Mouse (Mus musculus): ENCODE results near the gene Phxr2. TPM values are rescaled to one million over a fixed set of nuclear protein-coding genes. Genes with fewer than 3 reads are reported as not detected.
A peak's percentile ranks its signal among the peaks of the same experiment; 100 is the strongest.

Gene Phxr2
- polyA plus RNA-seq (2015; fragmentation: Nextera tagmentation; extraction: Ambion mirVana): 0.14 TPM in 1 of 2 replicates, not detected in the other

DNA sequence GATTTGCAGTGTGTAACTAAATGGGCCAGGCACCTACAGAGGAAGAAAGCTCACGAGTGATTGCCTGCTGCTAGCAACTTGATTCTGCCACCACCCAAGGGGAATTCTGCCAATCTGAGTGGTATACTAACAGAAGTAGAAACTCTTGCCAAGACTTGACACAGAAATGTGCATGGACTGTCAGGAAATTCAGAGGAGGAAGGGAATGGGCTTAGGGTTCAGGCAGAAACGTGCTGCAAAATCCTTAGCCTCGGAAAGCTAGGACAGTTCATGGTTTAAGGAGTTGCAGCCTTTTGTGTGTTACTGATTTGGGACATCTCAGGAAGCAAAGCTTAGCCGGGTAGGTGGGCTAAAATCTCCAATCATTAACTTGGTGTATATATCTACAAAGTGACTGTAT lies at the start of gene Phxr2:
Phxr2 (minus strand) TSS at position 101 of the 400 bp plus-strand sequence.
- no peak for ATAC-seq
- no peaks in the 10 kb centered on the region for H3K9me3 ChIP-seq (ENCODE audit: control insufficient read depth, low read length)
- no peak within 1 kb of the TSS for H3K4me3 ChIP-seq (ENCODE audit: low read length)
- H3K9ac ChIP-seq (ENCODE audit: low read depth, low read length): no peak within 1 kb of the TSS
- peaks cover 3% of the 10 kb centered on the region; the same call in 1 of the 2 replicates for H3K4me1 ChIP-seq (ENCODE audit: control insufficient read depth, insufficient read depth, low read depth, low read length)
- WGBS: 79% methylated on average over 4 of the region's 4 CpGs
- no peak within 1 kb of the TSS for H3K27ac ChIP-seq (ENCODE audit: low read depth, low read length)
- no peak within 1 kb of the TSS for H3K4me2 ChIP-seq (ENCODE audit: low read length)
- no peaks in the 10 kb centered on the region for H3K27me3 ChIP-seq (replicated peaks; ENCODE audit: control insufficient read depth, insufficient read depth, low read length)
- no peaks in the 10 kb centered on the region for H3K36me3 ChIP-seq (ENCODE audit: control insufficient read depth, insufficient read depth, low read length)

DNA sequence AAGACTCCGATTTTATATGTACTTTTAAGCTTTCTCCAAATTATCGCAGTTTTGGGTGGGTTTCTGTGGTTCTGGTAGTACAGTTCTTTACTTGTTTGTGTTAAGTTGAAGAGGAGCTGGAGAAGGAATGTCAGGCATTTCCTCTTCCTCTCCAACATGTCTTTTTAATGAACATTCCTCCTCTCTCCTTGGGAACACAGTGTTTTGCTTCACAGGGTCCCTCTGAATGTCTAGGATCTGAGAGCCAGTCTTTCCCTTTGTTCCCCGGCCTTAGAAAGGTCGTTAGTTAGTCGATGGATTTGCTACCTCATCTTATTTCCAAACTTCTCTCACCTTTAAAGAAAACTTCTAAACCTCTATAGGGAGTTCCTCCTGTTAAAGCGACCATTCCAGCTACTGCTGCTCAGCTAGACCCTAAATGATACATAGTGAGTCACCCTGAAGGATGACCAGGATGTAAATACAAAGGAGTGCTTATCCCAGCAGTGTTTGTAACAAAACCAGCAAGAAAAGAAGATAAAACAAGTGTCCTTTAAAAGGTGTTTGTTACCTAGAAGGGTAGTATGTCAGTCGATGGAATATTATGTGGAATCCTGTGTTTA lies 46.9 kb upstream of the Phxr2 start:
- H3K4me1 ChIP-seq (ENCODE audit: control insufficient read depth, insufficient read depth, low read depth, low read length): peaks cover 5% of the 10 kb centered on the region
- H3K27ac ChIP-seq (ENCODE audit: low read depth, low read length): no peak overlapping the region
- no peak overlapping the region for H3K9ac ChIP-seq (ENCODE audit: low read depth, low read length)
- 45% methylated on average over 7 of the region's 7 CpGs for WGBS
- H3K4me3 ChIP-seq (ENCODE audit: low read length): no peak overlapping the region
- ATAC-seq: no peak
- no peaks in the 10 kb centered on the region for H3K36me3 ChIP-seq (ENCODE audit: control insufficient read depth, insufficient read depth, low read length)
- no peak overlapping the region for H3K4me2 ChIP-seq (ENCODE audit: low read length)
- H3K27me3 ChIP-seq (replicated peaks; ENCODE audit: control insufficient read depth, insufficient read depth, low read length): no peaks in the 10 kb centered on the region
- no peaks in the 10 kb centered on the region for H3K9me3 ChIP-seq (ENCODE audit: control insufficient read depth, low read length)

DNA sequence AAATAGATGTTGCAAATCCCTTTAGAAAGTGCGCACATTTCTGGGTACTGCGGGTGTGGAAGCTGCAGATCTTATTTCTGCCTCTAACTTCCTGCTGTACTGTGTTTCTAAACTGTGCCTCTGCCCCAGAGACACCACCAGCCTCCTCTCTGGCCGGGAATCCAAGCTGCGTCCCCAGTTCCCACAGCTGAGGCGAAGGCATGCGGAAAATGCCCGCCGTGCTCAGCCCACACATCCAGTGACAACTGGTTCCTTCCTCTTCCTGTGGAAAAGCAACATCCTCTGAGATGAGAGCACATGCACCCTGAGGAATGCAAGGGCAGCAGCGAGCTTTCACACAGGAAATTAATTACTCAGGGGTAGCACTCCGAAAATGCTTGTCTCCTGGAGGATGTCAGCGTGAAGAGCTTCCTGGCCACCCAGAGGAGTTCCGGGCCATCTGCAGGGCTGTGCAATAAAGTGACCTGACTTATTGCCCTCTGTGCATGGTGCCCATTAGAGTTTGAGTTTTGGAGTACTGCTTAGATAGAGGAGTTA lies 45.9 kb upstream of the Phxr2 start:
- Histone ChIP-seq H3K4me3 (ENCODE audit: low read length) (no peak overlapping the region), H3K9ac (ENCODE audit: low read depth, low read length) (no peak overlapping the region), H3K36me3 (ENCODE audit: control insufficient read depth, insufficient read depth, low read length) (no peaks in the 10 kb centered on the region), H3K27ac (ENCODE audit: low read depth, low read length) (peak overlapping the region; percentile 36), H3K27me3 (replicated peaks; ENCODE audit: control insufficient read depth, insufficient read depth, low read length) (no peaks in the 10 kb centered on the region), H3K4me1 (ENCODE audit: control insufficient read depth, insufficient read depth, low read depth, low read length) (peaks cover 5% of the 10 kb centered on the region), H3K4me2 (ENCODE audit: low read length) (peak overlapping the region; percentile 8; the same call in 1 of the 2 replicates), H3K9me3 (ENCODE audit: control insufficient read depth, low read length) (no peaks in the 10 kb centered on the region)
- ATAC-seq: peak; percentile 87
- WGBS: 20% methylated on average over 12 of the region's 12 CpGs

DNA sequence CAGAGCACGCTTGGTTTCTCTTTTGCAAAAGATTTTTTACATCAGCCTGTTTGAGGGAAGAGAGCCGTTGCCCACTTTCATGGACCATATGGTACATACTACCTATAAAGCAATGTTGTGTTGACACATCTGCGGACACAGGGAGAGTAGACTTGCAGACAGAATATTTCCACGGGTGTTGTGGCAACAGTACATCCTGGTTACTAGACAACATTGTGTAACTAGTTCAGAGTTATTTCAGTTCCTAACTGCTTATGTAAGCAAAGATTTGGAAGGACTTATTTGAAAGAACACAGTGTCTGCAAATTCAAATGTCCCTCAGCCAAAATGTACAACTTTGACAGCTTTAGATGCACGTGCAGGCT lies 43.6 kb upstream of the Phxr2 start:
- H3K27ac ChIP-seq (ENCODE audit: low read depth, low read length): no peak overlapping the region
- no peaks in the 10 kb centered on the region for H3K9me3 ChIP-seq (ENCODE audit: control insufficient read depth, low read length)
- H3K4me2 ChIP-seq (ENCODE audit: low read length): no peak overlapping the region
- H3K27me3 ChIP-seq (replicated peaks; ENCODE audit: control insufficient read depth, insufficient read depth, low read length): no peaks in the 10 kb centered on the region
- no peaks in the 10 kb centered on the region for H3K36me3 ChIP-seq (ENCODE audit: control insufficient read depth, insufficient read depth, low read length)
- H3K4me1 ChIP-seq (ENCODE audit: control insufficient read depth, insufficient read depth, low read depth, low read length): peaks cover 5% of the 10 kb centered on the region
- H3K4me3 ChIP-seq (ENCODE audit: low read length): no peak overlapping the region
- no peak overlapping the region for H3K9ac ChIP-seq (ENCODE audit: low read depth, low read length)
- WGBS: 76% methylated on average over 5 of the region's 5 CpGs
- no peak for ATAC-seq

DNA sequence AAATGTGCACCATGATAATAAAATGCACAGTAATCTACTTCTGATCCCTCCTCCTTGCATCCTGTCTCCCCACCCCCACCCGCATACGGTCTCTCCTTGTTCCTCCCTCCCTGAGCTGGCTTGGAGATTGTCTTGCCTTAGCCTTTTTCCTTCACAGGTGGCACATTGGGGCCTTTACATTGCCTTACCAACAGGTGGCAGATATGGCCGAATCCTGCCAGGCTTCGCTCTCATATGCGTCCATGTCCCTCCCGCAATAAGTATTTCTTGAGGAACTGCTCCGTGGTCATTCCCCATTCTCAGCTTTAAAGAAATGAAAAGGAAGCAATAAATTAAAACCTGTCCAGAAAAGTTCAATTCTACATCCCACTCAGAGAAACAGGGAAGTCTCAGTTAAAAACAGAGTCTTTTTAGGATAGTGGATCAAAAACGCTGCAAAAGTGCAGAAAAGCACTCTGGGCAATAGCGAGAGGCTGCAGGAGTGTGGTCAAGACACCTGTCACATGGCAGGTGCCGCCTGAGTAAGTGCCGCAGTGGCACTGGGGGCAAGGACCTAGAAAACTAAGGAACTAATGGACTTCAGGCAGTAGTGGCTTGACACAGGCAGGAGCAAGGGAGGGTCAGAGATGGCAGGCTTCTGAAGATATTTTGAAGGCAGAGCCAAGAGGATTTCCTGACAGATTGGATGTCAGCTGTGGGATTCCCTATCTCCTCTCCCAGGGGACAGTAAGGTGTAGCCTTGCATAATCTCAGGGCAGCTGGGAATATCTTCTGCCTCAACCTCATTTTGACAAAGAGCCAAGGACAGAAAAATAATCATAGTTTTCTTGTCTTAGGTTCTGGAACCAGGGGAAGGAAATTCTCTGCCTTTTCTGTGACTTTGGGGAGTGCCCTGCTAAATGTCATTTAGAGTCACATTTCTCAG lies 43.0 kb upstream of the Phxr2 start:
- H3K36me3 ChIP-seq (ENCODE audit: control insufficient read depth, insufficient read depth, low read length): no peaks in the 10 kb centered on the region
- WGBS: 82% methylated on average over 11 of the region's 11 CpGs
- ATAC-seq: no peak
- peaks cover 5% of the 10 kb centered on the region for H3K4me1 ChIP-seq (ENCODE audit: control insufficient read depth, insufficient read depth, low read depth, low read length)
- no peaks in the 10 kb centered on the region for H3K27me3 ChIP-seq (replicated peaks; ENCODE audit: control insufficient read depth, insufficient read depth, low read length)
- no peak overlapping the region for H3K27ac ChIP-seq (ENCODE audit: low read depth, low read length)
- no peak overlapping the region for H3K4me3 ChIP-seq (ENCODE audit: low read length)
- no peak overlapping the region for H3K9ac ChIP-seq (ENCODE audit: low read depth, low read length)
- no peaks in the 10 kb centered on the region for H3K9me3 ChIP-seq (ENCODE audit: control insufficient read depth, low read length)
- H3K4me2 ChIP-seq (ENCODE audit: low read length): no peak overlapping the region

DNA sequence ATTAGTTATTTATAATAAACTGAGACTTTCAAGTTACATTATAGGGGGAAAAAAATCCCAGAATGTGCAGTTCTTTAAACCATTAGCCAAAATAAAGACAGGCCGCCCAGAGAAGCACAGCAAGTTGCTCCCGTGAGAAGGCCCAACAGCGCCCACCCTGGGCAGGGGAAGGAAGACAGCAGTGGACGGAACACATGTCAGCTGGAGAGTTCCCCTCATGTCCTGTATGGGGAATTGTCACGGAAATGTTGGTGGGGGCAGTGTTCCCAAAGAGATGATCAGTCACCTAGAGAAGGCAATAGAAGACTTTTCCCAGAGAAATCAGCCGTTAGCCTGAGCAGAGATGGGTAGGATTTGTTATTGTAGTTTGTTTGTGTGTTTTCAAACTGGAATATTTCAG lies 42.3 kb upstream of the Phxr2 start:
- Histone ChIP-seq H3K27ac (ENCODE audit: low read depth, low read length) (no peak overlapping the region), H3K36me3 (ENCODE audit: control insufficient read depth, insufficient read depth, low read length) (no peaks in the 10 kb centered on the region), H3K4me1 (ENCODE audit: control insufficient read depth, insufficient read depth, low read depth, low read length) (peaks cover 5% of the 10 kb centered on the region), H3K4me3 (ENCODE audit: low read length) (no peak overlapping the region), H3K9ac (ENCODE audit: low read depth, low read length) (no peak overlapping the region), H3K4me2 (ENCODE audit: low read length) (no peak overlapping the region), H3K27me3 (replicated peaks; ENCODE audit: control insufficient read depth, insufficient read depth, low read length) (no peaks in the 10 kb centered on the region), H3K9me3 (ENCODE audit: control insufficient read depth, low read length) (no peaks in the 10 kb centered on the region)
- 79% methylated on average over 6 of the region's 6 CpGs for WGBS
- ATAC-seq: no peak

DNA sequence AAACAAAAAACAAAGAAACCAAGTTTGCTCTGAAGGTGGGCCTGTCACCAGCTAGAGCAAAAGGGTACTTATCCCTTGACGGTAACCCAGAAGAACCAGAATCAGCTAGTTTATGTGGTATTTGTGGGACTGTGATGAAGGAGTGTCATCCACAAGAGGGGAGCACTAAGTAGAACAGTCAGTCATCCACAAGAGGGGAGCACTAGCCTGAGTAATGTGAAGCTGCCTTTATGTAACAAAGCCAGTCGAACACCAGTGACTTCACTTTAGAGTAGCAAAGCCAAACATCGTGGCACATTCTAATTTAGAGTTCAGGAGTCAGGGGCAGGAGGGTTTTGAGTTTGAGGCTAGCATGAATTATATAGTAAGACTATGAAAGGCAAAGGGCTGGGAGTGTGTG lies 40.3 kb upstream of the Phxr2 start:
- Histone ChIP-seq H3K9ac (ENCODE audit: low read depth, low read length) (no peak overlapping the region), H3K27ac (ENCODE audit: low read depth, low read length) (no peak overlapping the region), H3K36me3 (ENCODE audit: control insufficient read depth, insufficient read depth, low read length) (no peaks in the 10 kb centered on the region), H3K4me3 (ENCODE audit: low read length) (no peak overlapping the region), H3K27me3 (replicated peaks; ENCODE audit: control insufficient read depth, insufficient read depth, low read length) (no peaks in the 10 kb centered on the region), H3K4me2 (ENCODE audit: low read length) (no peak overlapping the region), H3K4me1 (ENCODE audit: control insufficient read depth, insufficient read depth, low read depth, low read length) (no peaks in the 10 kb centered on the region), H3K9me3 (ENCODE audit: control insufficient read depth, low read length) (no peaks in the 10 kb centered on the region)
- no peak for ATAC-seq
- WGBS: 74% methylated on average over 3 of the region's 3 CpGs

DNA sequence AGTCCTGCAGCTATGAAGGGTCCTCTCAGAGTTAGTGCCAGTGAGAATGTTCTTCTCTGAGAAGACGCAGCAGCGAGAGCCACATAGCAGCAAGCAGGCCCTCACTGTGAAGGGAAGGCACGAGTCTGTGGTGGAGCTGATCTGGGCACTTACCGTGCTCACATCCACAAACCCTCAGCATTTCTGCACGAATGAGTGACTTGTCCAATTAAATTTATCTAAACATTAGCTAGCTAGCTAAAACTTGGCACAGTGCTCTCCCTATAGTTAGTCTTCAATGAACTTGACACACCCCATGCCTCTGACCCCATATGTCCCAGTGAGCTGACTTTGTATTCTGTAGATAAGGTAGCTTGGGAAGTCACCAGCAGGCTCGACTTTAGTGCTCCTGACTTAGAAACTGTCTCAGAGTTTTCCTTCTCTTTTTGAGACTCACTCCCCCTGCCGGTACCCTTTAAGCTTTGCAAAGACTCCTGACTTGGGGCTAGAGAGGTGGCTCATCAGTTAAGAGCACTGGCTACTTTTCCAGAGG lies 39.7 kb upstream of the Phxr2 start:
- no peaks in the 10 kb centered on the region for H3K27me3 ChIP-seq (replicated peaks; ENCODE audit: control insufficient read depth, insufficient read depth, low read length)
- H3K4me2 ChIP-seq (ENCODE audit: low read length): no peak overlapping the region
- H3K9ac ChIP-seq (ENCODE audit: low read depth, low read length): no peak overlapping the region
- ATAC-seq: peak; percentile 43
- no peaks in the 10 kb centered on the region for H3K4me1 ChIP-seq (ENCODE audit: control insufficient read depth, insufficient read depth, low read depth, low read length)
- no peak overlapping the region for H3K27ac ChIP-seq (ENCODE audit: low read depth, low read length)
- no peaks in the 10 kb centered on the region for H3K36me3 ChIP-seq (ENCODE audit: control insufficient read depth, insufficient read depth, low read length)
- WGBS: 73% methylated on average over 7 of the region's 7 CpGs
- no peak overlapping the region for H3K4me3 ChIP-seq (ENCODE audit: low read length)
- H3K9me3 ChIP-seq (ENCODE audit: control insufficient read depth, low read length): no peaks in the 10 kb centered on the region

DNA sequence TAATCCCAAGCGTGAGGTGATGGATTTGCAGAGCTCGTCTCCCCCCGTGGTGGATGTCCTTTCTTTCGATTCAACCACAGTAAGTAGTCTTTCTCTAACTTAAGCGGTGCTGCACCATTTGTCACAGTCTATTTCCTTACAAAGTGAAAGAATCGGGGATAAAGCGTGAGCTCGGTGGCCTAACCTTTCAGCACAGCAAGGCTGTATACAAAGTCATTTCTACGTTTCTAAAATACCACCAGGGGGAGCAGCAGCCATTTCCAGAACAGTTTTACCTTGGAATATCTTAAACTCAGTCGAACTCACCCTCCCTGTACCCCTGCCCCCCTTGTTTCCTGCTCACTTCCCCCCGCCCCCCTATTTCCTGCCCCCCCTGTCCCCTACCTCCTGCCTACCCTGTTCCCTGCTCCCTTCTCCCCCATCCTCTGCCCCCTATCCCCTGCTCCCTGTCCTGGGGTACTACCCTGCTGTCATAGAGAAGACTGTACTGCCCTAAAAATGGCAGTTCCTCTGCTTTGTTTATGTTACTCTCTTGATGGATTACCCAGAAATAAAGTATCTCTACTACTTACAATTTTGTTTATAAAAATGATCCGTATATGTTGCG lies 38.8 kb upstream of the Phxr2 start:
- H3K9me3 ChIP-seq (ENCODE audit: control insufficient read depth, low read length): no peaks in the 10 kb centered on the region
- no peak overlapping the region for H3K9ac ChIP-seq (ENCODE audit: low read depth, low read length)
- no peak overlapping the region for H3K4me3 ChIP-seq (ENCODE audit: low read length)
- WGBS: 31% methylated on average over 13 of the region's 13 CpGs
- H3K4me1 ChIP-seq (ENCODE audit: control insufficient read depth, insufficient read depth, low read depth, low read length): no peaks in the 10 kb centered on the region
- no peaks in the 10 kb centered on the region for H3K36me3 ChIP-seq (ENCODE audit: control insufficient read depth, insufficient read depth, low read length)
- peak; percentile 80 for ATAC-seq
- H3K27ac ChIP-seq (ENCODE audit: low read depth, low read length): no peak overlapping the region
- no peak overlapping the region for H3K4me2 ChIP-seq (ENCODE audit: low read length)
- no peaks in the 10 kb centered on the region for H3K27me3 ChIP-seq (replicated peaks; ENCODE audit: control insufficient read depth, insufficient read depth, low read length)
